Mouse (Mus musculus) lung, postnatal 0 days (tissue): ENCODE measurements around the gene Lig1.

Experiments
- CTCF ChIP-seq: IDR thresholded peaks from 2 replicates; pipeline ENCODE4 v1.5.1; 2016; ENCODE audit warnings: antibody characterized with exemption, mild to moderate bottlenecking
- EP300 ChIP-seq: IDR thresholded peaks from 2 replicates; pipeline ENCODE4 v1.6.1; 2016; ENCODE audit warnings: antibody characterized with exemption, mild to moderate bottlenecking, control low read depth

DNA sequence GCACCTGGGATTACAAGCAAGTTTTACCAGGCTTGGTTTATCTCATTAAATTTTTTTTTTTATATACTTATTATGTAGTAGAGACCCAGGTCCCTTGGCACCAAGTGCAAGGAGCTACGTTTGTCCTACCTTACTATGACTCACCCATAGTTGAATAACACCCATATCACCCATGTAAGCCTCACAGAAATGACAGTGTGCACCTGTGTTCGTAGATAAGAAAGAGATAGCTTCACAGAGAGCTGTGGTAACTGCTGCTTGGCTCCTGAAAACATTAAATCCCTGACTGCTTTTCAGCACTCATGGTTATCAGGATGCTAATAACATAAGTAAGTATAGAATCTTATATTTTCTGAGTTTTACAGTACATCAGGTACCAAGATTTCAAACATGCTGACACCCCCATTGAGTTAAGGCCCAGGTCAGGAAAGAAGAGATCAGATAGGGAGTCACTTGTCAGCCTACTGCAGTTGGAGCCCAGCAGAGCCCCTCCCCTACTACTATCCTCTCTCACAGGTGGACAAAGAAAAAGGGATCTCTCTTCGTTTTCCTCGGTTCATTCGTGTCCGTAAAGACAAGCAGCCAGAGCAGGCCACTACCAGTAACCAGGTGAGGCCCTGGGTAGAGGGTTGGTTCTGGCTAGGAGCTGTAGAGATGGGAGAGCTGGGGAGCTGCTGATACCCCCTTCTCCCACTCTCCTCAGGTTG, 33.6 kb downstream of the Lig1 start:
- TF ChIP-seq EP300, result no peak
- TF ChIP-seq CTCF, result no peak
